Mouse (Mus musculus) brain, embryonic 14.5 days (tissue): ENCODE measurements around the gene Safb. TPM values are rescaled to one million over a fixed set of nuclear protein-coding genes. Genes with fewer than 3 reads are reported as not detected.

ENCODE experiments used
- DNase-seq: peaks from one replicate; pipeline ENCODE4 v3.0.0-alpha.2; 2011; ENCODE audit warnings: low read depth
- CTCF ChIP-seq: fragments of 200-500 bp; IDR thresholded peaks from 2 replicates; pipeline ENCODE4 v1.5.1; 2012; ENCODE audit warnings: inconsistent platforms, mild to moderate bottlenecking, moderate library complexity, borderline replicate concordance; ENCODE audit not compliant: insufficient read depth, insufficient read length; ENCODE audit errors: extremely low read depth
- POLR2A ChIP-seq: fragments of 200-500 bp; IDR thresholded peaks from 2 replicates; pipeline ENCODE4 v1.6.1; 2012; ENCODE audit warnings: mild to moderate bottlenecking, inconsistent platforms, borderline replicate concordance; ENCODE audit not compliant: poor library complexity, insufficient read depth, insufficient read length, severe bottlenecking; ENCODE audit errors: extremely low read depth
- polyA plus RNA-seq: library from polyadenylated mRNA; depleted of rRNA; stranded (reverse); fragments of >200 nt; gene quantifications from 2 replicates; pipeline ENCODE4 v1.2.3, GENCODE M21; 2012; rRNA removed

Gene Safb
- 117 and 173 TPM in 2 replicates for polyA plus RNA-seq

GRCm38 (mm10) chr17:56584257-56585130 lies at the start of gene Safb, which contains the start of gene Safb2:
TSS of gene Safb (plus strand) at chr17:56584825.
TSS of gene Safb2 (minus strand) at chr17:56584585.
- TF ChIP-seq CTCF (peak; percentile 11; the same call in 1 of the 2 replicates), POLR2A (peak; percentile 86)

GRCm38 (mm10) chr17:56536192-56536591 lies 48.4 kb upstream of the Safb start:
- TF ChIP-seq CTCF = no peak
- no peak for TF ChIP-seq POLR2A
- DNase-seq = peak; percentile 92

More at GRCm38 (mm10) chr17:56584257-56585130, at the start of gene Safb, which contains the start of gene Safb2:
- DNase-seq = peak; percentile 100

- TF ChIP-seq POLR2A (no peak), CTCF (no peak)
- DNase-seq = peak; percentile 83
Measured at GRCm38 (mm10) chr17:56536874-56537273, 47.8 kb upstream of the Safb start.

DNA sequence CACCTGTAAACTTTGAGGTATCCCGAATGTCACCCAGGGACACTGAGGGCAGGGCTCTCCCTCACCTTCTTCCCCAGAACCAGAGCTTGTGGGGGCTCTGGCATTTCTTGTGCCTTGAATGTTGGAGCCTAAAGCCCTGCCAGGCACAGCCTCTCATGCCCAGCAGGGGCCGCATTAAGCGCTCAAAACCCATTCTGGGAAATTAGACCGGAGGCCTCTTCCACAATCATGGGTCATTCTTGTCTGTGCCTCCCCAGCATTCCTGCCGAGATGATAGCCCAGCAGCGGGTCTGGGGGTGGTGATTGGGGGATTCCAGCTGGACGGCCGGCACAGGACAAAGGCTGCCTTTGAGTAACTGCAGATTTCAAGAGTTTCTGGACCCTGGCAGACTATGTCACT lies 46.7 kb upstream of the Safb start:
- DNase-seq = peak; percentile 91
- TF ChIP-seq POLR2A = no peak
- TF ChIP-seq CTCF = peak; percentile 54; the same call in 1 of the 2 replicates

GRCm38 (mm10) chr17:56540562-56540975 lies 44.1 kb upstream of the Safb start:
- no peak for DNase-seq
- no peak for TF ChIP-seq POLR2A
- no peak for TF ChIP-seq CTCF

DNA sequence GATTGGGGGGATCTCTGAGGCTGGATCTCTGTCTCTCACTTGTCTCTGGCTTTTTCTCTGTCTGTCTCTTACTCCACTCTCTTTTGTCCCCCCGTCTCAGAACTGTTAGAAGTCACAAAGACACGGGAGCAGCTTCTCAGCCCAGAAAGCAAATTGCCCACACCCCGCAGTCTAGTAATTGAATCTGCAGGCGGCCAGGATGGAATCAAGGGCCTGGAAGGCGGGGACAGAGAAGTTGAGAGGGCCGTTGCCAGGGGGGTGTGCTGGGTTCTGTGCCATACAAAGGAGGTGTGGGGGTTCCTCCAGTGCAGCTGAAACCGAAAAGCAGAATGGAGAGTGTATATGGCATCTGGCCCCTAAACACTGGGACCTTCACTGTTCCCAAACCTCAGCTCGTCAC lies 41.9 kb upstream of the Safb start:
- TF ChIP-seq POLR2A = no peak
- TF ChIP-seq CTCF = no peak
- DNase-seq = peak; percentile 81

DNA sequence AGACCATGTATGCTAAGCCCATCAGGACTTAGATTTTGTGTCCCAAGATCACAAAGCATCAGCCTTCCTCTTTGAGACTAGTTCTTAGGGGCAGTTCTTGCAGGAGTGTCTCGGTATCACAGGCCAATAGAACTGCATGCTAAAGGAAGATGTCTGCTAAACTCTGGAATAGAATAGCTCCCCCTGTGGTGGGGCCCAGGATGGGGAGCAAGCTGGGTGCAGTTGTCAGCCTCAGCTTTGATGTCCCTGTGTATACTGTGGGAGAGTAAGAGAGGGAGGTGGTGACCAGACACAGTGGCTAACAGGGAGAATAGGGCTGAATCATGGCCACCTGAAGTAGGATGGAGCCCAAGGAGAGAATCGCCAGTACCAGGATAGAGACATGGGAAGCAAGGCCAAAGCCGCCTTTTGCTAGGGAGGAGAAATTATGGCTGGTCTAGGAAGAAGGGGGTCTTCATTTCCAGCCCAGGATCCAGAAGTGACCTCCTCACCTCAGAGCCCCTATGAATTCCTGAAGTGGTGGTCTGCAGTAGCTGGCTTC lies 40.9 kb upstream of the Safb start:
- no peak for TF ChIP-seq CTCF
- no peak for TF ChIP-seq POLR2A
- no peak for DNase-seq

DNA sequence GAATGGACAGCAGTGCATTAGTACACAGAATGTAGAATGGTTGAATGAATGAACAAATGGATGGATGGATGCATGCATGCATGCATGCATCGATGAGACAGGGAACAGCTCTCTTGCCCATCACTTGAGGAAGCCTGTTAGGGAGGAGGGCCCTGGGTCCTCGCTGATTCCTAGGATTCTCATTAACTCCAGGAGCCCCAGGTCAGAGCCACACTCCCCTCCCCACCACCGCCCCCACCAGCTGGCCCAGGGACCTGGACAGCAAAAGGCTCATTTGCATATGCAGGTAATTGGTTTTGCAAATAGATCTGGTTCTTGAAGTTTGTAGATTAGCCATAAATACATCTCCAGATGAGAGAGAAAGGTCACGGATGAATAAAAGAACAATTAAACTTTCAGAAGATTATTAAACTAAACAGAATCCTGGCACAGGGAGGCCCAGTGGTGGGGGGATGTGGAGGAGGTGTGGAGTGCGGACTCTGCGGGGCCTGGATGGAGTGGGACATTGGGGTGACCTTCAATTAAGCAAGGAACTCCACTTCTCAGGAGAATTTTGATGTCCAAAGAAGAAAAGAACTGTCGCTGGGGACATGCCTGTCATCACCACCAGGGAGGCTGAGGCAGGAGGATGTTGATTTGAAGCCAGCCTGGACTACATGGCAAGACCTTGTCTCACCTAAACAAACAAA lies 39.8 kb upstream of the Safb start:
- TF ChIP-seq POLR2A = no peak
- TF ChIP-seq CTCF = no peak
- DNase-seq = no peak

DNA sequence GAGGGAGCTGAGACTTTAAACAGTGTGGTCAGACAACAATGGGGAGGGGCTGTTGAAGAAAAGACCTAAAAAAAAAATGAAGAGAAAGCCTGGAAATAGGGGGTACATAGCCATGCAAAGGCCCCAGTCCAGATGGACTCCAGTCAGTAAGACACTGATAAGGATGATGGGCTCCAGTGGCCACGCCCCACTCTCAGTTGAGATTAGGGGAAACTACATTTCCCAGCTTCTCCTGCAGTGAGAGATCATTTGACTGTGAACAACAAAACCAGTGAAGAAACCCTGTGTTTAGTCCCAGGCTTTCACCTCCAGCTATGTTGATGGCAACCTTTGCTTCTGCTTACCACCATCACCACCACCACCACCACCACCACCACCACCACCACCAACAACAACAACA lies 38.7 kb upstream of the Safb start:
- no peak for DNase-seq
- no peak for TF ChIP-seq CTCF

GRCm38 (mm10) chr17:56546576-56546975 lies 38.0 kb upstream of the Safb start:
- TF ChIP-seq CTCF (no peak), POLR2A (no peak)
- no peak for DNase-seq

DNA sequence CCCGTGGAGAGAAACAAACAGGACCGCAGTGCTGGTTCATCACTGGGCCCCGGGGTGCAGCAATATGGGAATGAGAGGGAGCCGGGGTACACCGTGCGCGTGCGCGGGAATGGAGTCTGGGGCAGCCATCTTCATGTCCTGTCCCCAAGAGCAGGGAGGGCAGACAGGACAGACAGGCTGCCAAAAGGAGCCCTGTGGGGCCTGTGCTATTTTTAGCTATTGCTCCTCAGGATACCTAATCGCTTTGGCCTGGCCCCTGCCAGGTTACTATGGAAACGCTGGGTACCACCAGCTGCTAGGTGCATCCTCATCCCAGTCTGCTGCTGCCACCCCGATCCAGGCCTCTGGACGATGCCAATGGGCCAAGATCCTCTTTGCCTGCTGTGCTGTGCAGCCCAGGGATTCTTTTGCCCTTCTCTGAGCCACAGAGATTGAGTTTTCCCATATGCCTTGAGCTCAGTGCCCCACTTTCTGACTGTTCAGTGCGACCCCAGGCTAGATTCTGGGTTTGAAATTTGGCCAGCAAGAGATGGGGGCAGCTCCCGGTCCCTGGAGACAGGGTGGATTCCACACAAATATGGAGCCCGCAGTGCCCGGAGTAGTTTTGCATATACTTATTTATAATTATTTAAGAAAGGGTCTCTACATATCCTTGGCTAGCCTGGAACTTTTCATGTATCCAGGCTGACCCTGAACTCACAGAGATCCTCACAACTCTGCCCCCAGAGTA lies 37.3 kb upstream of the Safb start:
- peak; percentile 86 for DNase-seq
- no peak for TF ChIP-seq CTCF
- TF ChIP-seq POLR2A = no peak
